24 mouse cellular contexts compared by ENCODE assay signal in genomic region chr8:117209150-117209549, GRCm38 (mm10). TPM values are rescaled to one million over a fixed set of nuclear protein-coding genes. Genes with fewer than 3 reads are reported as not detected.
DNase-seq lines count a peak whose midpoint lies in the region; ATAC-seq lines count a peak whose summit lies in the region.
"Had no signal": no experiment of that assay in that cellular context is flagged by ENCODE, and none has a peak within 500 bp of the region (broad histone marks: within the 10 kb centered on the region; RNA-seq: fewer than 3 reads in every experiment).

No protein-coding gene starts in this region.

- H3K4me2 ChIP-seq in limb, embryonic 13.5 days (replicated peaks) = no peak overlapping the region
- no peak overlapping the region for H3K4me2 ChIP-seq in hindbrain, embryonic 13.5 days
- H3K4me2 ChIP-seq: hindbrain, embryonic 15.5 days; intestine, embryonic 15.5 days; limb, embryonic 12.5 days; neural tube, embryonic 13.5 days had no signal

- 86% methylated on average over 12 of the region's 12 CpGs for WGBS in limb, embryonic 13.5 days
- 92% methylated on average over 12 of the region's 12 CpGs for WGBS in limb, embryonic 10.5 days
- whole genome bisulfite sequencing in hindbrain, embryonic 13.5 days = 88% methylated on average over 12 of the region's 12 CpGs

- no peak overlapping the region for H3K9ac ChIP-seq in limb, embryonic 13.5 days
- no peak overlapping the region for H3K9ac ChIP-seq in hindbrain, embryonic 13.5 days
- H3K9ac ChIP-seq: hindbrain, embryonic 15.5 days; intestine, embryonic 15.5 days; limb, embryonic 12.5 days; liver, embryonic 14.5 days; neural tube, embryonic 13.5 days had no signal

- no peak overlapping the region for H3K27ac ChIP-seq in limb, embryonic 13.5 days
- H3K27ac ChIP-seq in limb, embryonic 10.5 days = no peak overlapping the region
- no peak overlapping the region for H3K27ac ChIP-seq in hindbrain, embryonic 13.5 days
- H3K27ac ChIP-seq: forebrain, embryonic 10.5 days; hindbrain, embryonic 15.5 days; intestine, embryonic 15.5 days; limb, embryonic 12.5 days; liver, embryonic 14.5 days; midbrain, embryonic 10.5 days; neural tube, embryonic 13.5 days; stomach, postnatal 0 days had no signal

- H3K4me1 ChIP-seq in limb, embryonic 13.5 days = no peaks in the 10 kb centered on the region
- no peaks in the 10 kb centered on the region for H3K4me1 ChIP-seq in limb, embryonic 10.5 days
- no peaks in the 10 kb centered on the region for H3K4me1 ChIP-seq in hindbrain, embryonic 13.5 days (replicated peaks)
- H3K4me1 ChIP-seq: forebrain, embryonic 10.5 days; hindbrain, embryonic 15.5 days; intestine, embryonic 15.5 days; limb, embryonic 12.5 days; neural tube, embryonic 13.5 days had no signal

- ATAC-seq in limb, embryonic 13.5 days (ENCODE audit: low FRiP score, low read depth) = 0 out of 2 replicates have a peak, but pooled peaks have one; percentile 24
- ATAC-seq in hindbrain, embryonic 13.5 days (ENCODE audit: low FRiP score) = no peak
- ATAC-seq: intestine, embryonic 15.5 days had no signal

- H3K36me3 ChIP-seq in limb, embryonic 13.5 days = peaks cover 55% of the 10 kb centered on the region
- H3K36me3 ChIP-seq in limb, embryonic 10.5 days = peaks cover 33% of the 10 kb centered on the region
- peaks cover 22% of the 10 kb centered on the region for H3K36me3 ChIP-seq in hindbrain, embryonic 13.5 days

- H3K4me3 ChIP-seq in limb, embryonic 13.5 days = no peak overlapping the region
- no peak overlapping the region for H3K4me3 ChIP-seq in limb, embryonic 10.5 days
- H3K4me3 ChIP-seq in hindbrain, embryonic 13.5 days = no peak overlapping the region
- H3K4me3 ChIP-seq: forebrain, embryonic 10.5 days; hindbrain, embryonic 15.5 days; intestine, embryonic 15.5 days; limb, embryonic 12.5 days; midbrain, embryonic 10.5 days; neural tube, embryonic 13.5 days had no signal

- no peaks in the 10 kb centered on the region for H3K9me3 ChIP-seq in limb, embryonic 13.5 days
- H3K9me3 ChIP-seq in limb, embryonic 10.5 days (replicated peaks) = no peaks in the 10 kb centered on the region
- H3K9me3 ChIP-seq in hindbrain, embryonic 13.5 days = no peaks in the 10 kb centered on the region
- H3K9me3 ChIP-seq: forebrain, embryonic 10.5 days; hindbrain, embryonic 15.5 days; intestine, embryonic 15.5 days; limb, embryonic 12.5 days; midbrain, embryonic 10.5 days; neural tube, embryonic 13.5 days had no signal

- no peaks in the 10 kb centered on the region for H3K27me3 ChIP-seq in limb, embryonic 13.5 days
- no peaks in the 10 kb centered on the region for H3K27me3 ChIP-seq in limb, embryonic 10.5 days (ENCODE audit: low read depth, poor library complexity, severe bottlenecking)
- no peaks in the 10 kb centered on the region for H3K27me3 ChIP-seq in hindbrain, embryonic 13.5 days
- H3K27me3 ChIP-seq: hindbrain, embryonic 15.5 days; intestine, embryonic 15.5 days; limb, embryonic 12.5 days; neural tube, embryonic 13.5 days had no signal

- DNase-seq in limb, embryonic 10.5 days (ENCODE audit: low spot score) = no peak
- peak; percentile 50 to 56 for DNase-seq in B cell, adult 2 months
- peak; percentile 39 for DNase-seq in brain, adult 2 months (ENCODE audit: low read depth, low spot score)
- peak; percentile 16 to 21 for DNase-seq in monocyte, adult 2 months (ENCODE audit: low read depth in 1 of 2, low spot score in 2 of 2)
- no peak for DNase-seq in adrenal gland, adult 18-20 months (ENCODE audit: low spot score in 2 of 2)
- DNase-seq in embryo, embryonic 10.5 days (ENCODE audit: low spot score) = no peak
- DNase-seq: adrenal gland, postnatal 36 days; cerebellum, adult 8-10 months; gastrocnemius, postnatal 10 days; heart, postnatal 36 days; kidney, adult 9 months; kidney, postnatal 4 days; lung, postnatal 10 days; thymus, postnatal 14 days had no signal

RNA-seq across cellular contexts. Expression of gene Cmip, which starts 47.7 kb away (rescaled TPM):
- 13.9 and 14.3 TPM in 2 replicates for polyA plus RNA-seq in limb, embryonic 13.5 days (2015; fragmentation: Nextera tagmentation; extraction: Ambion mirVana)
- polyA plus RNA-seq in limb, embryonic 10.5 days (2016; fragmentation: Nextera tagmentation; extraction: Ambion mirVana) = 7.6 and 8.2 TPM in 2 replicates
- total RNA-seq in adrenal gland, adult 18-20 months (2021) = 100 to 1,000 TPM; 115 to 162 TPM
- polyA plus RNA-seq in hindbrain, embryonic 13.5 days (2015; fragmentation: Nextera tagmentation; extraction: Ambion mirVana) = 87.3 and 90.2 TPM in 2 replicates

RNA-seq across cellular contexts. Expression of gene Gan, which starts 51.2 kb away (rescaled TPM):
- 2.7 and 2.8 TPM in 2 replicates for polyA plus RNA-seq in limb, embryonic 13.5 days (2015; fragmentation: Nextera tagmentation; extraction: Ambion mirVana)
- 2.2 and 2.7 TPM in 2 replicates for polyA plus RNA-seq in limb, embryonic 10.5 days (2016; fragmentation: Nextera tagmentation; extraction: Ambion mirVana)
- 10 to 100 TPM in 1 of 2 experiments, 1 to 10 TPM in 1; 7.4 to 13.2 TPM for total RNA-seq in adrenal gland, adult 18-20 months (2021)
- 3.5 TPM in 2 replicates for polyA plus RNA-seq in hindbrain, embryonic 13.5 days (2015; fragmentation: Nextera tagmentation; extraction: Ambion mirVana)

Comparison
In these comparisons a context has a peak if more than half of its experiments do, and no peak if none do; other contexts are left out.
1. DNase-seq: peak in B cell, adult 2 months (2 of 2), brain, adult 2 months (single experiment) and monocyte, adult 2 months (2 of 2); none in limb, embryonic 10.5 days (single experiment), adrenal gland, adult 18-20 months (0 of 2) and embryo, embryonic 10.5 days (single experiment).